Mouse (Mus musculus) embryonic fibroblast, embryonic 13.5 days (primary cell): ENCODE measurements at regions not wholly inside any gene's neighbourhood (a gene's known extent, or its start where the extent isn't known, plus 50 kb on each side); places are given as distances from the start of the nearest gene placed in this dataset.

ENCODE experiments used
- H3K27ac ChIP-seq: 2 replicates; pipeline ENCODE4 v1.5.1; 2012; ENCODE audit warnings: low read length, control low read depth, inconsistent platforms; ENCODE audit not compliant: insufficient read depth
- H3K4me1 ChIP-seq: 2 replicates; pipeline ENCODE4 v1.6.1; 2011; ENCODE audit warnings: low read length; ENCODE audit not compliant: control insufficient read depth, insufficient read depth
- H3K4me3 ChIP-seq: 2 replicates; pipeline ENCODE4 v1.5.1; 2011; ENCODE audit warnings: mild to moderate bottlenecking, control low read depth, low read length; ENCODE audit not compliant: insufficient read depth
- CTCF ChIP-seq: IDR thresholded peaks from 2 replicates; pipeline ENCODE4 v1.5.1; 2011; ENCODE audit warnings: mild to moderate bottlenecking, control low read depth, low read length, moderate library complexity, borderline replicate concordance; ENCODE audit not compliant: insufficient read depth
- POLR2A ChIP-seq: IDR thresholded peaks from 2 replicates; pipeline ENCODE4 v1.6.1; 2011; ENCODE audit warnings: low read depth, mild to moderate bottlenecking, control low read depth, low read length, moderate library complexity

GRCm38 (mm10) chr7:95992033-95992516 is 179.0 kb upstream of the Tenm4 start:
- H3K27ac ChIP-seq = no peak overlapping the region
- H3K4me1 ChIP-seq = no peaks in the 10 kb centered on the region
- TF ChIP-seq POLR2A = no peak
- TF ChIP-seq CTCF = no peak
- H3K4me3 ChIP-seq = no peak overlapping the region

- H3K4me3 ChIP-seq = no peak overlapping the region
- no peak overlapping the region for H3K27ac ChIP-seq
- H3K4me1 ChIP-seq = no peaks in the 10 kb centered on the region
- TF ChIP-seq CTCF (no peak), POLR2A (no peak)
These were observed 178.5 kb upstream of the Tenm4 start for GRCm38 (mm10) chr7:95992521-95992920.

- no peak overlapping the region for H3K27ac ChIP-seq
These were observed 173.9 kb upstream of the Tenm4 start for GRCm38 (mm10) chr7:95997190-95997589.

GRCm38 (mm10) chr7:95999189-95999588 is 171.9 kb upstream of the Tenm4 start:
- TF ChIP-seq POLR2A = no peak
- TF ChIP-seq CTCF = no peak
- Histone ChIP-seq H3K4me1 (no peaks in the 10 kb centered on the region), H3K4me3 (no peak overlapping the region), H3K27ac (no peak overlapping the region)

More at GRCm38 (mm10) chr7:95997190-95997589, 173.9 kb upstream of the Tenm4 start:
- H3K4me1 ChIP-seq = no peaks in the 10 kb centered on the region
- H3K4me3 ChIP-seq = no peak overlapping the region
- TF ChIP-seq CTCF = no peak

- Histone ChIP-seq H3K4me3 (no peak overlapping the region), H3K4me1 (no peaks in the 10 kb centered on the region), H3K27ac (no peak overlapping the region)
- TF ChIP-seq CTCF = no peak
- TF ChIP-seq POLR2A = no peak
These were observed 168.6 kb upstream of the Tenm4 start for GRCm38 (mm10) chr7:96002401-96002800.

- TF ChIP-seq CTCF = no peak
- TF ChIP-seq POLR2A = no peak
- Histone ChIP-seq H3K4me3 (no peak overlapping the region), H3K27ac (no peak overlapping the region)
These were observed 164.7 kb upstream of the Tenm4 start for GRCm38 (mm10) chr7:96006299-96006698.

GRCm38 (mm10) chr7:96013008-96013407 is 158.0 kb upstream of the Tenm4 start:
- TF ChIP-seq CTCF (no peak), POLR2A (no peak)

More at GRCm38 (mm10) chr7:96006299-96006698, 164.7 kb upstream of the Tenm4 start:
- H3K4me1 ChIP-seq = no peaks in the 10 kb centered on the region

GRCm38 (mm10) chr7:96017112-96017884 is 153.7 kb upstream of the Tenm4 start:
- TF ChIP-seq CTCF (no peak), POLR2A (no peak)
- no peak overlapping the region for H3K27ac ChIP-seq
- H3K4me1 ChIP-seq = no peaks in the 10 kb centered on the region
- no peak overlapping the region for H3K4me3 ChIP-seq

More at GRCm38 (mm10) chr7:96013008-96013407, 158.0 kb upstream of the Tenm4 start:
- H3K4me3 ChIP-seq = no peak overlapping the region
- no peak overlapping the region for H3K27ac ChIP-seq
- H3K4me1 ChIP-seq = no peaks in the 10 kb centered on the region

GRCm38 (mm10) chr7:96024048-96024447 is 147.0 kb upstream of the Tenm4 start:
- no peak overlapping the region for H3K4me3 ChIP-seq
- TF ChIP-seq POLR2A (no peak), CTCF (no peak)

GRCm38 (mm10) chr7:96026781-96027418 is 144.1 kb upstream of the Tenm4 start:
- H3K27ac ChIP-seq = no peak overlapping the region
- TF ChIP-seq CTCF (no peak), POLR2A (no peak)
- H3K4me1 ChIP-seq = no peaks in the 10 kb centered on the region
- no peak overlapping the region for H3K4me3 ChIP-seq

More at GRCm38 (mm10) chr7:96024048-96024447, 147.0 kb upstream of the Tenm4 start:
- no peaks in the 10 kb centered on the region for H3K4me1 ChIP-seq
- H3K27ac ChIP-seq = no peak overlapping the region

- TF ChIP-seq CTCF (no peak), POLR2A (no peak)
- no peak overlapping the region for H3K4me3 ChIP-seq
- no peaks in the 10 kb centered on the region for H3K4me1 ChIP-seq
- H3K27ac ChIP-seq = no peak overlapping the region
These were observed 137.4 kb upstream of the Tenm4 start for GRCm38 (mm10) chr7:96033636-96034035.
